Mouse (Mus musculus) cortical plate, adult 2 months (tissue): ENCODE measurements around the gene Polg. TPM values are rescaled to one million over a fixed set of nuclear protein-coding genes. Genes with fewer than 3 reads are reported as not detected.

Experiments used
- H3K27ac ChIP-seq: fragments of 200-500 bp; 2 replicates; pipeline ENCODE4 v1.5.1; 2012; ENCODE audit warnings: low read length, control low read depth, inconsistent platforms; ENCODE audit not compliant: insufficient read depth
- H3K4me1 ChIP-seq: fragments of 200-500 bp; 2 replicates; pipeline ENCODE4 v1.6.1; 2011; ENCODE audit warnings: low read length; ENCODE audit not compliant: control insufficient read depth, insufficient read depth
- H3K4me3 ChIP-seq: fragments of 200-500 bp; 2 replicates; pipeline ENCODE4 v1.5.1; 2011; ENCODE audit warnings: mild to moderate bottlenecking, low read length, control low read depth; ENCODE audit not compliant: insufficient read depth
- CTCF ChIP-seq: fragments of 200-500 bp; IDR thresholded peaks from 2 replicates; pipeline ENCODE4 v1.5.1; 2011; ENCODE audit warnings: mild to moderate bottlenecking, control low read depth, low read length; ENCODE audit not compliant: insufficient read depth; ENCODE audit errors: extremely low read depth
- POLR2A ChIP-seq: fragments of 200-500 bp; IDR thresholded peaks from 2 replicates; pipeline ENCODE4 v1.6.1; 2011; ENCODE audit warnings: mild to moderate bottlenecking, low read length, control low read depth; ENCODE audit not compliant: insufficient read depth; ENCODE audit errors: extremely low read depth
- polyA plus RNA-seq: library from polyadenylated mRNA; depleted of rRNA; stranded (reverse); fragments of >200 nt; gene quantifications from 2 replicates; pipeline ENCODE4 v1.2.3, GENCODE M21; 2012

Polg gene
- polyA plus RNA-seq, 1 experiment, result 80.9 TPM

- Histone ChIP-seq H3K27ac (peak overlapping the region; percentile 84), H3K4me1 (peaks cover 15% of the 10 kb centered on the region), H3K4me3 (peak overlapping the region; percentile 30)
- TF ChIP-seq CTCF, result no peak
- TF ChIP-seq POLR2A, result no peak
Measured at GRCm38 (mm10) chr7:79509235-79509607, 43.1 kb upstream of the Polg start.

GRCm38 (mm10) chr7:79508280-79509234 lies 42.4 kb upstream of the Polg start:
- peak overlapping the region; percentile 89 for H3K27ac ChIP-seq
- TF ChIP-seq CTCF (no peak), POLR2A (no peak; the same call in 1 of the 2 replicates)
- H3K4me3 ChIP-seq, result peak overlapping the region; percentile 67
- H3K4me1 ChIP-seq, result peaks cover 12% of the 10 kb centered on the region

- TF ChIP-seq CTCF, result no peak
- no peak for TF ChIP-seq POLR2A
Measured at GRCm38 (mm10) chr7:79507756-79508155, 41.6 kb upstream of the Polg start.

GRCm38 (mm10) chr7:79507101-79507705 lies 41.0 kb upstream of the Polg start:
- TF ChIP-seq POLR2A (no peak; the same call in 1 of the 2 replicates), CTCF (no peak)
- Histone ChIP-seq H3K4me3 (peak overlapping the region; percentile 67), H3K27ac (peak overlapping the region; percentile 89), H3K4me1 (peaks cover 13% of the 10 kb centered on the region; the same call in 1 of the 2 replicates)

More at GRCm38 (mm10) chr7:79507756-79508155, 41.6 kb upstream of the Polg start:
- Histone ChIP-seq H3K4me3 (peak overlapping the region; percentile 67), H3K4me1 (peaks cover 13% of the 10 kb centered on the region; the same call in 1 of the 2 replicates), H3K27ac (peak overlapping the region; percentile 89)

GRCm38 (mm10) chr7:79506531-79507090 lies 40.4 kb upstream of the Polg start:
- TF ChIP-seq POLR2A (no peak), CTCF (no peak)
- H3K4me1 ChIP-seq, result peaks cover 12% of the 10 kb centered on the region; the same call in 1 of the 2 replicates
- 0 out of 2 replicates have a peak overlapping the region, but pooled peaks have one; percentile 38 for H3K27ac ChIP-seq
- H3K4me3 ChIP-seq, result peak overlapping the region; percentile 67

GRCm38 (mm10) chr7:79505876-79506530 lies 39.8 kb upstream of the Polg start:
- peaks cover 12% of the 10 kb centered on the region; the same call in 1 of the 2 replicates for H3K4me1 ChIP-seq
- TF ChIP-seq POLR2A, result no peak
- TF ChIP-seq CTCF, result no peak
- H3K27ac ChIP-seq, result 0 out of 2 replicates have a peak overlapping the region, but pooled peaks have one; percentile 38
- peak overlapping the region; percentile 67 for H3K4me3 ChIP-seq

GRCm38 (mm10) chr7:79505376-79505775 lies 39.2 kb upstream of the Polg start:
- Histone ChIP-seq H3K27ac (peak overlapping the region; percentile 88), H3K4me3 (peak overlapping the region; percentile 67), H3K4me1 (peaks cover 12% of the 10 kb centered on the region; the same call in 1 of the 2 replicates)
- TF ChIP-seq POLR2A, result no peak
- no peak for TF ChIP-seq CTCF

- Histone ChIP-seq H3K4me3 (peak overlapping the region; percentile 67), H3K27ac (peak overlapping the region; percentile 88), H3K4me1 (peaks cover 10% of the 10 kb centered on the region; the same call in 1 of the 2 replicates)
- peak; percentile 89 for TF ChIP-seq POLR2A
- no peak for TF ChIP-seq CTCF
Measured at GRCm38 (mm10) chr7:79504723-79505122, 38.6 kb upstream of the Polg start.
